Mouse (Mus musculus) MEL (cell line): Measurements from ENCODE around the gene Marveld3. TPM values are rescaled to one million over a fixed set of nuclear protein-coding genes. Genes with fewer than 3 reads are reported as not detected.

Experiments used
- DNase-seq: peaks from one replicate; pipeline ENCODE4 v3.0.0; 2011; ENCODE audit warnings: low read depth, low spot score
- H3K27ac ChIP-seq: 2 replicates; pipeline ENCODE4 v1.5.1; 2012; ENCODE audit warnings: low read depth, mild to moderate bottlenecking, control low read depth, low read length, moderate library complexity; ENCODE audit not compliant: control insufficient read depth
- H3K27me3 ChIP-seq, 2 experiments: fragments of 150-350 bp in 1 of 2; sonication (generic) in 1 of 2; 2 replicates each; pipeline ENCODE4 v1.6.1; 2012; ENCODE audit warnings: low read length in 2 of 2, mild to moderate bottlenecking in 2 of 2, improper control_type of control experiment in 1 of 2, moderate library complexity in 1 of 2; ENCODE audit not compliant: insufficient read depth in 2 of 2, control insufficient read depth in 1 of 2
- H3K36me3 ChIP-seq, 2 experiments: 2 replicates each; pipeline ENCODE4 v1.6.1; 2012 to 2014; ENCODE audit warnings: low read length in 2 of 2, improper control_type of control experiment in 1 of 2, inconsistent platforms in 1 of 2, mild to moderate bottlenecking in 1 of 2; ENCODE audit not compliant: insufficient read depth in 2 of 2, control insufficient read depth in 1 of 2
- H3K4me1 ChIP-seq, 2 experiments: fragments of 150-350 bp in 1 of 2; sonication (generic) in 1 of 2; 2 replicates each; pipeline ENCODE4 v1.6.1; 2012; ENCODE audit warnings: low read length in 2 of 2, improper control_type of control experiment in 1 of 2, mild to moderate bottlenecking in 1 of 2; ENCODE audit not compliant: insufficient read depth in 2 of 2, control insufficient read depth in 1 of 2
- H3K4me3 ChIP-seq, 2 experiments: fragments of 150-350 bp in 1 of 2; sonication (generic) in 1 of 2; 2 replicates each; pipeline ENCODE4 v1.5.1; 2012; ENCODE audit warnings: low read depth in 2 of 2, low read length in 2 of 2, mild to moderate bottlenecking in 2 of 2, moderate library complexity in 2 of 2, control low read depth in 1 of 2, improper control_type of control experiment in 1 of 2; ENCODE audit not compliant: control insufficient read depth in 1 of 2, insufficient read depth in 1 of 2
- H3K79me2 ChIP-seq: 2 replicates; pipeline ENCODE4 v1.6.1; 2012; ENCODE audit warnings: mild to moderate bottlenecking, low read length, moderate library complexity; ENCODE audit not compliant: control insufficient read depth, poor library complexity, insufficient read depth
- H3K9ac ChIP-seq: 2 replicates; pipeline ENCODE4 v1.6.1; 2012; ENCODE audit warnings: low read depth, mild to moderate bottlenecking, control low read depth, low read length, moderate library complexity; ENCODE audit not compliant: control insufficient read depth, poor library complexity, severe bottlenecking
- H3K9me3 ChIP-seq: fragments of 150-350 bp; sonication (generic); replicated peaks from 2 replicates; pipeline ENCODE4 v1.6.1; 2012; ENCODE audit warnings: mild to moderate bottlenecking, low read length, improper control_type of control experiment, moderate library complexity; ENCODE audit not compliant: insufficient read depth
- BHLHE40 ChIP-seq: IDR thresholded peaks from 2 replicates; pipeline ENCODE4 v1.6.1; 2012; ENCODE audit warnings: low read depth, mild to moderate bottlenecking, inconsistent platforms, low read length, improper control_type of control experiment, borderline replicate concordance
- CTCF ChIP-seq, 3 experiments: IDR thresholded peaks in 2 of 3; conservative IDR thresholded peaks in 1 of 3; 2 replicates each; pipeline ENCODE4 v1.5.1; 2011 to 2012; ENCODE audit warnings: low read length in 3 of 3, low read depth in 2 of 3, mild to moderate bottlenecking in 2 of 3, improper control_type of control experiment in 1 of 3, inconsistent platforms in 1 of 3, mixed read lengths in 1 of 3, moderate library complexity in 1 of 3; ENCODE audit not compliant: control insufficient read depth in 1 of 3, insufficient read depth in 1 of 3, poor library complexity in 1 of 3, severe bottlenecking in 1 of 3
- ELF1 ChIP-seq: IDR thresholded peaks from 2 replicates; pipeline ENCODE4 v1.6.1; 2014; ENCODE audit warnings: low read depth, mild to moderate bottlenecking, inconsistent platforms, low read length, improper control_type of control experiment, moderate library complexity
- EP300 ChIP-seq, 2 experiments: IDR thresholded peaks; 2 replicates each; pipeline ENCODE4 v1.6.1; 2011; ENCODE audit warnings: improper control_type of control experiment in 2 of 2, low read length in 2 of 2, low read depth in 1 of 2, mild to moderate bottlenecking in 1 of 2
- GABPA ChIP-seq: IDR thresholded peaks from 2 replicates; pipeline ENCODE4 v1.6.1; 2012; ENCODE audit warnings: low read depth, mild to moderate bottlenecking, inconsistent platforms, low read length, improper control_type of control experiment, moderate library complexity
- GATA1 ChIP-seq: IDR thresholded peaks from 2 replicates; pipeline ENCODE4 v1.6.1; 2011; ENCODE audit warnings: low read depth, low read length, improper control_type of control experiment
- JUND ChIP-seq: IDR thresholded peaks from 2 replicates; pipeline ENCODE4 v1.6.1; 2011; ENCODE audit warnings: low read depth, mild to moderate bottlenecking, improper control_type of control experiment, low read length
- MAX ChIP-seq: IDR thresholded peaks from 2 replicates; pipeline ENCODE4 v1.6.1; 2011; ENCODE audit warnings: low read length, improper control_type of control experiment
- MXI1 ChIP-seq: IDR thresholded peaks from 2 replicates; pipeline ENCODE4 v1.6.1; 2011; ENCODE audit warnings: mild to moderate bottlenecking, low read depth, low read length, improper control_type of control experiment
- MYB ChIP-seq: IDR thresholded peaks from 2 replicates; pipeline ENCODE4 v1.6.1; 2011; ENCODE audit warnings: mild to moderate bottlenecking, low read depth, low read length, improper control_type of control experiment
- MYC ChIP-seq: IDR thresholded peaks from 2 replicates; pipeline ENCODE4 v1.6.1; 2011; ENCODE audit warnings: low read depth, mild to moderate bottlenecking, low read length, improper control_type of control experiment, moderate library complexity
- NELFE ChIP-seq: IDR thresholded peaks from 2 replicates; pipeline ENCODE4 v1.6.1; 2011; ENCODE audit warnings: low read depth, low read length, improper control_type of control experiment
- POLR2A ChIP-seq, 2 experiments: IDR thresholded peaks; 2 replicates each; pipeline ENCODE4 v1.6.1; 2011 to 2012; ENCODE audit warnings: low read length in 2 of 2, mild to moderate bottlenecking in 2 of 2, control low read depth in 1 of 2, improper control_type of control experiment in 1 of 2, low read depth in 1 of 2, moderate library complexity in 1 of 2; ENCODE audit not compliant: control insufficient read depth in 1 of 2, insufficient read depth in 1 of 2, poor library complexity in 1 of 2
- POLR2AphosphoS5 ChIP-seq: IDR thresholded peaks from 2 replicates; pipeline ENCODE4 v1.6.1; 2012; ENCODE audit warnings: low read depth, borderline replicate concordance, mild to moderate bottlenecking, inconsistent platforms, low read length, moderate library complexity, mixed read lengths
- RAD21 ChIP-seq: IDR thresholded peaks from 2 replicates; pipeline ENCODE4 v1.6.1; 2011; ENCODE audit warnings: mild to moderate bottlenecking, low read depth, low read length, improper control_type of control experiment
- SIN3A ChIP-seq: IDR thresholded peaks from 2 replicates; pipeline ENCODE4 v1.6.1; 2012; ENCODE audit warnings: low read length, improper control_type of control experiment, inconsistent platforms
- SMC3 ChIP-seq: IDR thresholded peaks from 2 replicates; pipeline ENCODE4 v1.6.1; 2011; ENCODE audit warnings: low read depth, low read length, improper control_type of control experiment
- TAL1 ChIP-seq: IDR thresholded peaks from 2 replicates; pipeline ENCODE4 v1.6.1; 2012; ENCODE audit warnings: mild to moderate bottlenecking, inconsistent platforms, low read length, moderate library complexity, mixed read lengths
- TBP ChIP-seq: IDR thresholded peaks from 2 replicates; pipeline ENCODE4 v1.8.0; 2011; ENCODE audit warnings: low read depth, low read length, improper control_type of control experiment
- USF1 ChIP-seq: IDR thresholded peaks from 2 replicates; pipeline ENCODE4 v1.6.1; 2014; ENCODE audit warnings: low read depth, mild to moderate bottlenecking, inconsistent platforms, low read length, improper control_type of control experiment, moderate library complexity
- USF2 ChIP-seq, 2 experiments: IDR thresholded peaks; 2 replicates each; pipeline ENCODE4 v1.6.1; 2011 to 2012; ENCODE audit warnings: improper control_type of control experiment in 2 of 2, low read length in 2 of 2, borderline replicate concordance in 1 of 2, inconsistent platforms in 1 of 2, low read depth in 1 of 2, mild to moderate bottlenecking in 1 of 2; ENCODE audit not compliant: insufficient read depth in 1 of 2
- ZNF384 ChIP-seq: IDR thresholded peaks from 2 replicates; pipeline ENCODE4 v1.6.1; 2012; ENCODE audit warnings: low read depth, mild to moderate bottlenecking, inconsistent platforms, low read length, improper control_type of control experiment
- polyA plus RNA-seq, 2 experiments: library from polyadenylated mRNA; stranded (reverse) in 1 of 2; unstranded in 1 of 2; fragments of >175 nt in 1 of 2; fragments of >200 nt in 1 of 2; gene quantifications; 2 replicates each; pipeline versions ENCODE4 v1.2.1 to v1.2.4; 2012; ENCODE audit warnings: low replicate concordance in 2 of 2, low read depth in 1 of 2; ENCODE audit not compliant: insufficient read length in 2 of 2, insufficient read depth in 1 of 2, missing spikeins in 1 of 2
- total RNA-seq: library from RNA; depleted of rRNA; stranded (reverse); fragments of 300-350 nt; gene quantifications from 2 replicates; pipeline ENCODE4 v1.2.3, GENCODE M21; 2012

Gene Marveld3
- total and polyA plus RNA-seq, 3 experiments, result not detected

DNA sequence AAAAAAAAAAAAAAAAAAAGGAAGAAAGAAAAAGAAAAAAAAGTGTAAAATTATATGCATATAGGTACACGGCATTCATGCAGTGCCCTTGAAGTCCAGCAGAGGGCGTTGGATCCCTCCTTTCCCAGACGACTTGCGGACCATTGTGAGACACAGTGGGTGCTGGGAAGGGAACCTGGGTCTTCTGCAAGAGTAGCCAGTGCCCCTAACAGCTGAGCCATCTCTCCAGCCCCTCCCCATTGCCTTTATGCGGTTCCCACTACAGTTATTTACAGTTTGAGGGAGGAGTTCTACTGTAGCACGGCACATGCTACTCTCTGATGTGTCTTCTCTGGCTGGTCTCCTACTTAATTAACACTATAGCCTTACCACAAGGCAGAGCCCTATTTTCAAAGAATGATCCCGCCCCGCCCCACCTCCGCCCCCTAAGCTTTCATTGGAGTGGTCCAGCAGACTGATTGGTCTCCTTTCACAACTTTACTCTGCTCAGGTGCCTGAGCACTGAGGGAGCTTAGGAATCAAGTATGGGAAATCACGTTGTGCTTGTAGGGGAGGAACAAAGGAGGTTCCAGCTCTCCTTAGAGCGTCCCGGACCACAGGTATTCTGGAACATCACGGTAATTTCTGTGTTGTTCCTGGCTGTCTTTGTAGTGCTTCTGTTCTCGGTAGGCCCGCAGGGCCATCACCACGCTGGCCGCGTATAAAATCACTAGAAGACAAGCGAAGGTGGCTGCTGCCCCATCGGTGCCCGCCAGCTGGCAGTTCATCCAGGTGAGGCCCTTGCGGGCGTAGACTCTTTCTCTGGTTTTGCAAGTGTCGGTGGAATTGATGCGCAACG is 14.3 kb downstream of the Marveld3 start:
- Histone ChIP-seq H3K27me3 (no peaks in the 10 kb centered on the region), H3K9me3 (no peaks in the 10 kb centered on the region), H3K4me3 (no peak overlapping the region), H3K79me2 (no peaks in the 10 kb centered on the region), H3K9ac (no peak overlapping the region), H3K27ac (no peak overlapping the region), H3K4me1 (peaks cover 0 to 5% of the 10 kb centered on the region in 2 experiments; a peak in 1 of 4 replicates), H3K36me3 (no peaks in the 10 kb centered on the region)
- DNase-seq, result peak; percentile 44
- TF ChIP-seq CTCF (IDR thresholded peaks at IDR 0.05 in 2 of 3, conservative IDR thresholded peaks at IDR 0.05 in 1 of 3; ENCODE audit: control insufficient read depth in 1 of 3, insufficient read depth in 1 of 3, low read depth in 2 of 3, low read length in 3 of 3, poor library complexity in 1 of 3, severe bottlenecking in 1 of 3) (peak; percentile 57 to 74 (median 74)), SMC3 (peak; percentile 51), RAD21 (peak; percentile 36), ZNF384 (peak; percentile 91), GABPA (no peak)

DNA sequence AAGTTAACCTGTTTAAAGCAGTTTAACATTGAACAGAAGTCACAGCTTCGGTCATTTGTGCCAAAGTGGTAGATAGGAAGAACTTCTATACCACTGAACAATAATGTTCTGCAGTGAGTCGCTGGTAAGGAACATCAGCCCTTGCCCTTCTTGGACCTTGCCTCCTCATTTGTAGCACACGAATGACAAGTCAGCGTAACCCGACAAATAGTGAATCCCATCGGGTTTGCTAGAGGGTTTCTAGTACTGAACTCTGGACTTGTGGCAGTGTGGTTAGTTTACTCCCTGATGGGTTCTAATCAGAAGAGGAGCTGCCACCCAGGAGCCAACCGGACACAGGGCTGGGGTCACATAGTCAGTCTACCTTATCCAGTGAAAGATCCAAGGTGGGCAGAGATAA is 15.7 kb downstream of the Marveld3 start:
- H3K79me2 ChIP-seq, result no peaks in the 10 kb centered on the region
- H3K27ac ChIP-seq, result no peak overlapping the region
- H3K4me1 ChIP-seq, result peaks cover 0 to 5% of the 10 kb centered on the region in 2 experiments; a peak in 1 of 4 replicates
- H3K36me3 ChIP-seq, result no peaks in the 10 kb centered on the region
- H3K27me3 ChIP-seq, result no peaks in the 10 kb centered on the region
- no peaks in the 10 kb centered on the region for H3K9me3 ChIP-seq
- no peak for TF ChIP-seq SIN3A
- no peak for TF ChIP-seq ELF1
- no peak for TF ChIP-seq USF1
- TF ChIP-seq MYB, result no peak
- no peak for TF ChIP-seq USF2 (IDR thresholded peaks at IDR 0.05; ENCODE audit: borderline replicate concordance in 1 of 2, insufficient read depth in 1 of 2, low read depth in 1 of 2, low read length in 2 of 2)
- no peak for TF ChIP-seq POLR2AphosphoS5
- no peak for TF ChIP-seq TAL1
- no peak for TF ChIP-seq MAX
- TF ChIP-seq NELFE, result no peak
- TF ChIP-seq EP300 (IDR thresholded peaks at IDR 0.05; ENCODE audit: low read depth in 1 of 2, low read length in 2 of 2), result no peak
- TF ChIP-seq JUND, result no peak
- no peak for TF ChIP-seq MYC
- no peak for TF ChIP-seq POLR2A (IDR thresholded peaks at IDR 0.05; ENCODE audit: control insufficient read depth in 1 of 2, insufficient read depth in 1 of 2, low read depth in 1 of 2, low read length in 2 of 2, poor library complexity in 1 of 2)
- TF ChIP-seq GABPA, result no peak
- TF ChIP-seq GATA1, result no peak
- no peak for TF ChIP-seq TBP
- TF ChIP-seq MXI1, result no peak
- TF ChIP-seq BHLHE40, result no peak
- DNase-seq, result no peak
- H3K9ac ChIP-seq, result no peak overlapping the region
- H3K4me3 ChIP-seq, result no peak overlapping the region
